Mouse (Mus musculus) macrophage (primary cell): ENCODE measurements around the gene Sfmbt2. TPM values are rescaled to one million over a fixed set of nuclear protein-coding genes. Genes with fewer than 3 reads are reported as not detected.
"Not testable (repeated sequence)": the region's sequence is repeated elsewhere in the genome, so short reads cannot be mapped to it uniquely, and the experiment has no call there.

Experiments
- H3K27ac ChIP-seq: fragments of 350-480 bp; formaldehyde crosslinking; 2 replicates; pipeline ENCODE4 v1.9.0; 2021
- H3K36me3 ChIP-seq: fragments of 350-480 bp; formaldehyde crosslinking; 2 replicates; pipeline ENCODE4 v1.9.0; 2021; ENCODE audit errors: inconsistent target
- H3K4me3 ChIP-seq: fragments of 350-480 bp; formaldehyde crosslinking; 2 replicates; pipeline ENCODE4 v1.9.0; 2021; ENCODE audit errors: inconsistent target
- H3K79me2 ChIP-seq: fragments of 350-480 bp; formaldehyde crosslinking; 2 replicates; pipeline ENCODE4 v1.9.0; 2021; ENCODE audit errors: inconsistent target
- WGBS: methylation state at CpG from one replicate; pipeline ENCODE4 v1.1.7; 2026; ENCODE audit warnings: inconsistent platforms; ENCODE audit not compliant: missing documents; 5-methylcytosine and 5-hydroxymethylcytosine counted together
- polyA plus RNA-seq: library from polyadenylated mRNA; stranded (reverse); fragments of 250-400 nt; gene quantifications from 3 replicates; pipeline ENCODE4 v1.2.4, GENCODE M21; 2018; ENCODE audit warnings: inconsistent platforms
- total RNA-seq, 78 experiments: library from RNA; depleted of rRNA; stranded (reverse); fragments of 250-400 nt; gene quantifications; 1 replicate in 9 of 78; 2 replicates in 24 of 78; 3 replicates in 43 of 78; 4 replicates in 2 of 78; pipeline ENCODE4 v1.2.4; 2018; ENCODE audit warnings: inconsistent platforms in 56 of 78

The Sfmbt2 gene
- total RNA-seq (2018; cell fraction: chromatin; rRNA removed) = 1 to 10 TPM in 22 of 26 experiments, under 1 TPM in 4; 0.74 to 5.9 (median 1.7) TPM
- under 1 TPM; 0.19 to 0.75 (median 0.43) TPM for total RNA-seq (2018; cell fraction: cytosol; rRNA removed)
- 1 to 10 TPM in 24 of 26 experiments, under 1 TPM in 2; 0.60 to 3.9 (median 1.6) TPM for total RNA-seq (2018; cell fraction: nucleus; rRNA removed)
- polyA plus RNA-seq = 0.10 to 0.42 TPM (median 0.17 TPM) in 3 replicates

DNA sequence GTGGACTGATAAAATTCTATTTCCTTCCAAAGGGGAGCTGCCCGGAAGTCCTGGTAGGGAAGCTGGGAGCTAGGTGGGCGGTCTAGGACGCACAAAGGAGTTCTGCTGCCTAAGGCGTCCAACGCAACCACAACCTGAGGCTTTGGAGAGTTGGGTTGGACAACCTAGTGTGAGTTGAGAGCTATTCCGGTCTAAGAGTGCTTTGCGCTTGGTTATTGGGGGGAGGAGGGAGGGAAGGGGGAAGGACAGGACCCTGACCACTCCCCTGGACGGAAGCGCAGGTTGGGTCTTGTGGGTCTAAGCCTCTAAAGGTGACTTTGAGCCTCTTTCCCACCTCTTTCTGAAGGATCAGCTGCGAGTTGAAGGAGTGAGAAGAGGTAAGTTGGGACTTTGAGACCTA, at the start of gene Sfmbt2:
Gene Sfmbt2 (plus strand): TSS at position 335 of the 400 bp plus-strand sequence.
- H3K79me2 ChIP-seq = no peaks in the 10 kb centered on the region

DNA sequence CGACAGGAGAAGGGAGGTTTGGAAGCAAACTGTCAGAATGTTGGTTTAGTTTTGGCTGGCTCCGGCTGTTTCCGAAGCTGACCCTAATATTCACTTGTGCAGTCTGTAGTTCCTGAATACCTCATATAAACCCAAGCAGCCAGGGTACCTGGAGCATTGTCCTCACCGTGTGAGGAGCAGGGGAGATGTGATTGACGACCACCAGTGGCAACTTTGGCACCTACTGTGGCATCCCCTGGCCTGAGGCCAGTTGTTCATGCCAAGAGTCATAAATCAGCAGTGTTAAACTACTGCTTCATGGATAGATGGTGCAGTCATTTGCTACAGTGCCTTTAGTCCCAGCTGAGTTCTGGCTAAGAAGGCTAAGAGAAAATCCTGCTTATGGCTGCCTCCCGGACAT, 49.2 kb upstream of the Sfmbt2 start:
- H3K79me2 ChIP-seq = no peaks in the 10 kb centered on the region
- WGBS = 72% methylated on average over 6 of the region's 6 CpGs
- no peak overlapping the region for H3K4me3 ChIP-seq

More for the DNA sequence above, at the start of gene Sfmbt2:
- H3K27ac ChIP-seq = no peak within 1 kb of the TSS
- no peak within 1 kb of the TSS for H3K4me3 ChIP-seq
- no peaks in the 10 kb centered on the region for H3K36me3 ChIP-seq
- WGBS = 11% methylated on average over 10 of the region's 10 CpGs

DNA sequence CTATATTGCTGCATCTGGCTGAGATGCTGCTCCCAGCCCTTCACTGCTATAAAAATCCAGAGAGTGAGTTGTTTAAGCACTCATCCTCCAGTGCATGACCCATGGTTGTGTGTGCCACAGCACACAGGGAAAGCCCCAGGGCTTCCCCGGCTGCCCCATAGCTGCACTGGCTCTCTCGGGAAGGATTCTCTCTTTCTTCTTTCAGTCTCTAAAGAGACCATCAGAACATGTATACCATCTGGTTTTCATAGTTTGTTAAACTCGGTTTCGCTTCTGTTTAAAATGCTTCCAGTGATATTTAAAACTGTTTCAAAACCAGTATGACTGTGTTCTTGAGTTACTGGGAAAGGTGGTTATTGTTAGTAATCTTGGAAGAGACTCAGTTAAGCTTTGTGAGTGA, 47.1 kb upstream of the Sfmbt2 start:
- WGBS = 90% methylated on average over 4 of the region's 4 CpGs

More for the DNA sequence above, 49.2 kb upstream of the Sfmbt2 start:
- H3K36me3 ChIP-seq = no peaks in the 10 kb centered on the region
- no peak overlapping the region for H3K27ac ChIP-seq

DNA sequence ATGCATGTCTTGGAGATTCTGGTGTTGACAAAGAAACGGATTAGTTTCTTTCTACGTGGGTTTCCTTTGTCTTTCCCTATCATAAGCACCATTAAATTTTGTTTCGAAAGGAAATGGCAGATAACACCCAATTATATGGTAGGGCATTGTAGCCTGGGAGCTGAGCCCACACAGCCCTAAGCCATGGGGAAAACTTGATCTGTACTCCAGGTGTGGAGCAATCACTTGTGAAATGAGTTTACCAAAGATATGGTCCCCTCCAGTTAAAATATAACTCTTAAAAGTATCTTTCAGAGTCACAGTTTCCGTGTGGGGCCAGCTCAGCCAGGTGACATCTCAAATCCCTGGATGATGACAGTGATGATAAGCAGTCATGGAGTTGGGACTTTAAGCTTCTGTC, 45.3 kb upstream of the Sfmbt2 start:
- Histone ChIP-seq H3K79me2 (no peaks in the 10 kb centered on the region), H3K4me3 (no peak overlapping the region), H3K36me3 (no peaks in the 10 kb centered on the region), H3K27ac (no peak overlapping the region)
- WGBS = 95% methylated on average over 4 of the region's 4 CpGs

More for the DNA sequence above, 47.1 kb upstream of the Sfmbt2 start:
- H3K36me3 ChIP-seq = no peaks in the 10 kb centered on the region
- no peaks in the 10 kb centered on the region for H3K79me2 ChIP-seq
- H3K27ac ChIP-seq = no peak overlapping the region
- H3K4me3 ChIP-seq = no peak overlapping the region

GRCm38 (mm10) chr2:10330216-10330615, 40.1 kb upstream of the Sfmbt2 start:
- Histone ChIP-seq H3K79me2 (no peaks in the 10 kb centered on the region), H3K27ac (no peak overlapping the region), H3K4me3 (no peak overlapping the region), H3K36me3 (no peaks in the 10 kb centered on the region)
- 79% methylated on average over 5 of the region's 5 CpGs for WGBS

- Histone ChIP-seq H3K36me3 (no peaks in the 10 kb centered on the region), H3K79me2 (no peaks in the 10 kb centered on the region), H3K27ac (no peak overlapping the region), H3K4me3 (no peak overlapping the region)
- 76% methylated on average over 6 of the region's 6 CpGs for WGBS
These were observed 36.0 kb upstream of the Sfmbt2 start for GRCm38 (mm10) chr2:10334299-10334698.

- WGBS = 63% methylated on average over 4 of the region's 4 CpGs
- no peak overlapping the region for H3K4me3 ChIP-seq
- no peak overlapping the region for H3K27ac ChIP-seq
These were observed 35.2 kb upstream of the Sfmbt2 start for GRCm38 (mm10) chr2:10335037-10335608.

DNA sequence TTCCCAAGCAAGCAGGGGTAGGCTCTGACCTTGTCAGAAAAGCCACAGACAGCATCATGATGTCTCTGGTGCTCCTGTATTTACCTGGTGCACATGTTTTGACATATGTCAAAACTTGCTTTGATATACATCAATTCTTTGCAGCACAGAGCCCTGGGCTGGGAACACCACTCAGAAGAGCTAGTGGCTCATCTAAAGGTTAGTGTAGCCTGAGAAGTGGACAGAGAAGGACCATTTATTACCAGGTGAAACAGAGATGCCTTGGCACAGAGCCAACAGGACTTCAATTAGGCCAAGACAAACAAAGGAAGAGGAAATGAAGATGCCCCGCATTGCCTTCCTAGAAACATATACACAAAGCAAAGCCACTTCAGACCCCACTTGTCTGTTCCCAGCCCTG, 30.3 kb upstream of the Sfmbt2 start:
- H3K36me3 ChIP-seq = no peaks in the 10 kb centered on the region
- no peak overlapping the region for H3K4me3 ChIP-seq
- no peak overlapping the region for H3K27ac ChIP-seq
- WGBS = 64% methylated on average over 1 of the region's 1 CpGs
- no peaks in the 10 kb centered on the region for H3K79me2 ChIP-seq

More at GRCm38 (mm10) chr2:10335037-10335608, 35.2 kb upstream of the Sfmbt2 start:
- Histone ChIP-seq H3K36me3 (no peaks in the 10 kb centered on the region), H3K79me2 (no peaks in the 10 kb centered on the region)

- Histone ChIP-seq H3K79me2 (no peaks in the 10 kb centered on the region), H3K27ac (no peak overlapping the region), H3K36me3 (no peaks in the 10 kb centered on the region), H3K4me3 (no peak overlapping the region)
- WGBS = 60% methylated on average over 5 of the region's 5 CpGs
These were observed 26.8 kb upstream of the Sfmbt2 start for GRCm38 (mm10) chr2:10343523-10343922.

DNA sequence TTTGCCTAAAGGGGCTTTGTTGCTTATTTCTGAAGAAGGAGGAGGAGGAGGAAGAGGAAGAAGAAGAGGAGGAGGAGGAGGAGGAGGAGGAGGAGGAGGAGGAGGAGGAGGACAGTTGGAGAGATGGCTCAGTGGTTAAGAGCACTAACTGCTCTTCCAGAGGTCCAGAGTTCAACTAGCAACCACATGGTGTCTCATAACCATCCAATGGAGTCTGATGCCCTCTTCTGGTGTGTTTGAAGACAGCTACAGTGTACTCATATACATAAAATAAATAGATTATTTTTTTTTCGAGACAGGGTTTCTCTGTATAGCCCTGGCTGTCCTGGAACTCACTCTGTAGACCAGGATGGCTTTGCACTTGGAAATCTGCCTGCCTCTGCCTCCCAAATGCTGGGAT, 26.2 kb upstream of the Sfmbt2 start:
- H3K36me3 ChIP-seq, H3K79me2 ChIP-seq, H3K27ac ChIP-seq, H3K4me3 ChIP-seq: not testable (repeated sequence)
- WGBS = 73% methylated on average over 1 of the region's 1 CpGs

DNA sequence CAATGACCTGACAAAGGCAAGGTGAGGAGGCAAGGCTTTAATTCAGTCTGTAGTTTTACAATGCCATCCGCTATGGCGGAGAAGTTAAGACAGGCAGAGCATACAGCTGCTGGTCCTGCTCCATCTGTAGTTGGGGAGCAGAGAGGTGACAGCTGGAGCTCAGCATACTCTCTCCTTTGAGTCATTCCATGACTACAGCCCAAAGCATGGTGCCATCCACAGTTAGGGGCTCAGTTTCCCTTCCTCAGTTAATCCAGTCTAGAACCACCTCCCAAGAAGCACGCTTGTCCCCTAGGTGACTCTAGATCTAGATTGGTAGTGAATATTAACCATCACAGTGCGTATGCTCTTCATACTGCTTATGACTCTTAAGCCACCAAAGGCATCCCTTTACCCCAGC, 23.1 kb upstream of the Sfmbt2 start:
- H3K4me3 ChIP-seq = no peak overlapping the region
- no peaks in the 10 kb centered on the region for H3K36me3 ChIP-seq
- WGBS = 98% methylated on average over 4 of the region's 4 CpGs
- H3K79me2 ChIP-seq = no peaks in the 10 kb centered on the region
- H3K27ac ChIP-seq = no peak overlapping the region

- H3K4me3 ChIP-seq = no peak overlapping the region
- 38% methylated on average over 5 of the region's 5 CpGs for WGBS
- H3K36me3 ChIP-seq = no peaks in the 10 kb centered on the region
- H3K27ac ChIP-seq = no peak overlapping the region
- H3K79me2 ChIP-seq = no peaks in the 10 kb centered on the region
These were observed 22.3 kb upstream of the Sfmbt2 start for GRCm38 (mm10) chr2:10348036-10348435.

DNA sequence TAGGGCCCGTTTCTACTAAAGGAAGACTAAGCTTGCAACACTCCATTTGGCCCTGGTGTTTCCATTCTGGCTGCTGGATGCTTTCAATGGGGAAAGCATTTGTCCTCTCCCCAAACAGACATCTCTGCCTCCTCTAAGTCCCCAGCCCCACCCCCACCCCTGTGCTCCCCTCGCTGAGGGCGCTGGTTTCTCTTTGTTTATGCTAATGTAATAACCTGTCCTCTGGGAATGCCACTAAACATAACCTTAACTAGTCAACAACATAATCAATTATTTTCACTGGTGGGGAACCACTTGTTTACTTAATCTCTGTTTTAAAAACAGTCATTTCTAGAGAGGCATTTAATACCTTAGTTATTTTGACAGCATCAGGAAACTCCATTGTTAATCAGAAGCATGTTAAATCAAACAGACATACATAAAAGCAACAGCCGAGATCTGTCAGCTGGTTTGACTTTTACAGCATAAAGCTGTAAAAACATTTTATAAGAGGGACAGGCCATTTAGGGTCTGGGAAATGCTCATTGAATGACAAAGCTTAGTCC, 20.0 kb upstream of the Sfmbt2 start:
- no peak overlapping the region for H3K4me3 ChIP-seq
- 94% methylated on average over 4 of the region's 4 CpGs for WGBS
- H3K27ac ChIP-seq = no peak overlapping the region
- H3K79me2 ChIP-seq = no peaks in the 10 kb centered on the region
- H3K36me3 ChIP-seq = no peaks in the 10 kb centered on the region

DNA sequence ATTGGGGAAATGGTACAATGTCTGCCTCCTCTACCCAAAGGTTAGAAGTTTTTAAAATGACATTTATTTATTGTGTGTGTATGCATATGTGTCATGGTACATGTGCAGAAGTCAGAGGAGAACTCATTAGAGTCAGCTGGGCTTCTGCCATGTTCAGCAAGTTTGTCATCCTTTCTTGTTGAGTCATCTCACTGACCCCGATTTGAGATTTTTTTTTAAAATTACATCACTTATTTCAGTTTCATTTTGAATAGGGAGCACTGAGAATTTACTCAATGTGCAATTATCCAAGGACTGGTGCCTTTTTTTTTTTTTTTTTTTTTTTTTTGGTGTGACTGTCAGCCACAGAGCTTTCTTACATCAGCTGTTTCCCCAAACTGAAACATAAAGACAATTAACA, 19.2 kb upstream of the Sfmbt2 start:
- no peak overlapping the region for H3K4me3 ChIP-seq
- WGBS = 0% methylated on average over 1 of the region's 1 CpGs
- H3K36me3 ChIP-seq = no peaks in the 10 kb centered on the region
- H3K27ac ChIP-seq = no peak overlapping the region
- H3K79me2 ChIP-seq = no peaks in the 10 kb centered on the region

GRCm38 (mm10) chr2:10352887-10353286, 17.4 kb upstream of the Sfmbt2 start:
- H3K79me2 ChIP-seq = no peaks in the 10 kb centered on the region
- H3K4me3 ChIP-seq = no peak overlapping the region
- H3K27ac ChIP-seq = no peak overlapping the region
- WGBS = 2% methylated on average over 3 of the region's 3 CpGs
- no peaks in the 10 kb centered on the region for H3K36me3 ChIP-seq
